Mouse (Mus musculus): ENCODE measurements around the gene Prkg1. TPM values are rescaled to one million over a fixed set of nuclear protein-coding genes. Genes with fewer than 3 reads are reported as not detected.

Gene Prkg1
- polyA plus RNA-seq, 1 experiment from 2014 or later: 8.4 TPM

DNA sequence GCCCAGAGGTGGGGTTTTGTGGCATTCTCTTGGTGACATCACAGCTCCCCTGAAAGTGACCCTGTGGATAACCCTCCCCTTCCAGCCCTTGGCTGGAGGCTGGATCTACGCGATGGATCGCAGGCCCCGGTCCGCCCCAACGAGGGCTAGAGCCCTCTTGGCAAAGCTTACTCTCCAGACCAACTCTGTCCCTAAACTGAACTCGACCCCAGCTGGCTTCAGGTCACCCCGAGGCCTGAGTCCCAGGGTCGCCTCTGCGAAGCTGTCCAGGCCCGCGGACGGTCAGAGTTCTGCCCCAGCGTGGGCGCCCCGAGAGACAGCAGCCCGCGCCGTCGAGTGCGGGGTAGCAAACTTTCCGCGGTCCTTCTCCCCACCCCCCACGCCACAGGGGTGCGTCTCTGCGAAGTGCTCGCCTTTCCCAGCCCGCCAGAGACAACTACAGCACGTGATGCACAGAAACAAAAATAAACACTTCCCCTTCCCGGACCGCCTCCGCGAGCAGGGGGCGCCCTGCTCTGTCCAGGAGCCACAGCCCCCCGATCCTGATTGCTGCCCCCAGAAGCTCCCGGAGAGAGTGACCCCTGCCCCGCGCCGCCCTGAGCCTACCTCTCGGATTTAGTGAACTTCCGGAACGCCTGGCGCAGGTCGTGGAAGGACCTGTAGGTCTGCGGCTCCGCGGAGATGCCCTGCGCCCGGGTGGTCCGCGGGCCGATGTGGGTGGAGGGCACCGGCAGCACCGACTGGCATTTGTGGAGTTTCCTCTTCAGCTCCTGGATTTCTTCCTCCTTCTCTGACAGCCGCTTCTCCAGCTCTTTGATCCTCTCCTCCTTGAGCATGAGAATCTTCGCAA is 657 bp downstream of the Prkg1 start:
- no peaks in the 10 kb centered on the region for H3K36me3 ChIP-seq
- no peaks in the 10 kb centered on the region for H3K9me3 ChIP-seq
- H3K4me1 ChIP-seq: peaks cover 25% of the 10 kb centered on the region
- 0 out of 2 replicates have a peak, but pooled peaks have one; percentile 26 for ATAC-seq (ENCODE audit: low FRiP score, low read depth)
- no peak overlapping the region for H3K27ac ChIP-seq
- H3K4me3 ChIP-seq: peak overlapping the region; percentile 57
- peak overlapping the region; percentile 96 for H3K4me2 ChIP-seq (replicated peaks)
- H3K27me3 ChIP-seq: peaks cover 72% of the 10 kb centered on the region
- peak overlapping the region; percentile 65 for H3K9ac ChIP-seq
- WGBS: under 1% methylated on average over 56 of the region's 56 CpGs

DNA sequence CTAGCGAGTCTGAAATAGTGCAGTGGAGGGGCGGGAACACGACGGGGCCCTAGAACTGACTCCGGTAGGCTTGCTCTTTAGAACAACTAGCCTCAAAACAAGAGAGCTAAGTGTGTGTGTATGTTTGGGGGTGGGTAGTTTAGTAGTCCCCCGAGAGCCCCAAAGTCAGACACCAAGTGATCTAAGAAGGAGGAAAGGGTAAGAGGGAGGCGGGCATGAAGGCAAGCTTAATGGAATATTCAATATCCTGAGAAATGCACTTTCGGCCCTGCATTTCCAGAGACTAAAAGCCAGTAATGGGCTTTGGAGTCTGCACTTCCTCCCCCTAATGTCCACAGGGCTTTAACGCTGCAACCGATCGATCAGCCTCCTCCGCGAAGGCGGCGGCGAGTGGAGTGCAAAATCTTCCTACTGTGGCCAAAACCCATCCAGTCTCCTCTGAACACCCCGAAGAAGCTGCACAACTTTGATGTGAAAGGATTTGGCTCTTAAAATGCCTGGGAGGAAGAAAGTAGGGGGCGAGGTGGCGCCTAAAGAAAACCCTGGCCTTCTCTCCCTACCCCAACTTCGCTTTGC is 1.5 kb downstream of the Prkg1 start:
- Histone ChIP-seq H3K4me3 (peak overlapping the region; percentile 57), H3K9ac (no peak overlapping the region), H3K9me3 (no peaks in the 10 kb centered on the region), H3K4me1 (peaks cover 25% of the 10 kb centered on the region), H3K27me3 (peaks cover 79% of the 10 kb centered on the region), H3K4me2 (replicated peaks) (peak overlapping the region; percentile 96), H3K36me3 (no peaks in the 10 kb centered on the region), H3K27ac (0 out of 2 replicates have a peak overlapping the region, but pooled peaks have one; percentile 6)
- ATAC-seq (ENCODE audit: low FRiP score, low read depth): no peak
- 8% methylated on average over 20 of the region's 20 CpGs for WGBS

DNA sequence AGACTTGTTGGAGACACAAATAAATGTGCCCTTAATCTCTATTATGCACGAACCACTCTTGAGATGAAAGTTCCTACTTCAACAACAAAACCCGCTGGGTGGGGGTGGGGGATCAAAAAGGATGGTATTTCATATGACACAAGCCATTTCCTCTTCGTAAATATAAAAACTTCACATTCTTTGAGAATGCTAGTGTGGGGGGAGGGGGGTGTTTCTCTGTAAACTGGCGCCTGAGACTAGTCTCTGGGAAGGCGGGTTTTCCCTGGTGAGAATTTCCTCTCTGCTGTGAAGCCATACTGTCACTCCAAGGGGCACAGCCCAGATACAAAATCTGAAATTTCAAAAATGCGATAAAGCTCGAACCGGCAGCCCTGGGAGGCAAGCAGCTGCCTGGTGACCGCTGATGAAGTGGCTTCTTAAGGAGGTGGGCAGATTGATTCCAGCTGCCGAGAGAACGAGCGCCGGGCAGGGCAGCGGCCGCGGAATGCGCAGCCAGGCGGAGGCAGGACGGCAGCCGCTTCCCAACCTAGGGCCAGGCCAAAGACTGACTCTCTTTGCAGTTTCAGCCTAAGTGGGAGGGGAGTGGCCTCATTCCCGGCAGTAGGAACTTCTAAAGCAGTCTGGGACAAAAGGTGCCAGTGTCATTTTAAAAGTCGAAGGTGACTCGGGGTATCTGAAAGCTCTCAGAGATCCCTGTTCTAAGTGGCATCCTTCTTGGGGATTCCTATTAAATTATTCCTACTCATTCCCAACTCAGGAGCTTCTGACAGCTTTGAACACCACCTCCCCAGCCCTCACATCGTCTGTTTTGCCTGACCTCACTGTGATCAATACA is 2.2 kb downstream of the Prkg1 start:
- Histone ChIP-seq H3K9ac (peak overlapping the region; percentile 45), H3K4me2 (replicated peaks) (peak overlapping the region; percentile 96), H3K27ac (0 out of 2 replicates have a peak overlapping the region, but pooled peaks have one; percentile 6), H3K27me3 (peaks cover 78% of the 10 kb centered on the region), H3K9me3 (no peaks in the 10 kb centered on the region), H3K36me3 (no peaks in the 10 kb centered on the region), H3K4me3 (peak overlapping the region; percentile 57), H3K4me1 (peaks cover 25% of the 10 kb centered on the region)
- WGBS: 1% methylated on average over 24 of the region's 24 CpGs
- peak; percentile 55; the same call in 1 of the 2 replicates for ATAC-seq (ENCODE audit: low FRiP score, low read depth)

DNA sequence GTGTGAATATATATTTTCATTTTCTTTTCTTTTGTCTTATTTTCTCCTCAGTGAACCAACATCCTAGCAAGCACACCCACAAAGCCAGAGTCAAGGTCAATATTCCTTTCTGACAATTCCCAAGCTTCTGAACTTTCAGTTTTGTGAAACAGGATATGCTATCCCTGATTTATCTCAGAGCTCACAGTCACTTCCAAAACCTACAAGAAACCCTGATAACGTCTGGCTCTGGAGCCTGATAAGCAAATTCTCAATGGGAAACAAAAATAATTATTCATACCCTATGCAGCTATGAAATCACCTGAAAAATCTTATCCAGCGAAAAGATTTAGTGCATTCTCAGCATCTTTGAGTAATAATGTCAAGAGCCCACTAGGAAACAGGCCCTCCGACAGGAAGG is 5.0 kb downstream of the Prkg1 start:
- no peaks in the 10 kb centered on the region for H3K9me3 ChIP-seq
- H3K4me1 ChIP-seq: peaks cover 28% of the 10 kb centered on the region
- no peak overlapping the region for H3K27ac ChIP-seq
- ATAC-seq (ENCODE audit: low FRiP score, low read depth): no peak
- H3K4me3 ChIP-seq: no peak overlapping the region
- WGBS: 73% methylated on average over 3 of the region's 3 CpGs
- peaks cover 67% of the 10 kb centered on the region for H3K27me3 ChIP-seq
- no peak overlapping the region for H3K9ac ChIP-seq
- H3K4me2 ChIP-seq (replicated peaks): no peak overlapping the region
- no peaks in the 10 kb centered on the region for H3K36me3 ChIP-seq

DNA sequence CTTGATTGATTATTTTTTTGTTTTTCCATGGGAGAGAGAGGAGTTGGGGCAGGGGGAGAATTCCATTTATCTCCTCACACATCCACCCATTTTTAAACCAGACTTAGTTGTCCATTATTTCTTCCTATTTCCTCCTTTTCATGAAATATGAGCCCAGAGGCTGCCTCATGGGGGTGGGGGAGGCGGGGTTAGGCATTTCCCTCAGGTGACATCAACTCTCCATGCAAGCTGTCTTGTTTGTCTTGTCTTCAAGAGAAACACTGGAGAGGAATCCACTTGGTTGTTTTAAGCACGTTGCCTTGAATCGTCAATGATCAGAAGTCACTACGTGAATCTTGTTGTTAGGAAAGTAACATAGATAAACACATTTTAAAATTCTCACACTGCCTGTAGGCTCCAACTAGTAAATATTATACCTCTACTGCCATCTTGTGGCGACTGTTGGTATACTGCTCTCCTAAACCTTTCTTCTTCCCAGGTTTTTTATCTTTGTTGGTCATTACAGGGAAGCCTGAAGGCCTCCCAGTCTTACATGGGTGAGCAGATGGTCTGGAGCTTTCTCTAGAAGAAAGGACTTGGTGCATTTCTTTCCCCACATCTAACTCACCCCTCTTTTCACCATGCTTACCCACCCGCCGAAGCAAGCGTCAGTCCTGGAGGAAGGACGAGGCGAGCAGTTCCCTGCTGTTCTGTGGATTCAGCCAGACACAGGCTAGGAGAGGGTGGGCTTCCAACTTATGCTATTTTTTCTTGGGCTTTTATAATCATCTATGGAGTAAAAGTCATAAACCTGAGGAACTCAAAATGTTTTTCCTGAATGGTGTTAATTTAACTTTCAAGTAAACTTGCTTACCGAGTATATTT is 8.7 kb downstream of the Prkg1 start:
- Histone ChIP-seq H3K4me2 (replicated peaks) (no peak overlapping the region), H3K4me3 (no peak overlapping the region), H3K27me3 (peaks cover 62% of the 10 kb centered on the region), H3K9ac (no peak overlapping the region), H3K9me3 (no peaks in the 10 kb centered on the region), H3K27ac (no peak overlapping the region), H3K4me1 (peaks cover 3% of the 10 kb centered on the region), H3K36me3 (no peaks in the 10 kb centered on the region)
- whole genome bisulfite sequencing: 41% methylated on average over 11 of the region's 11 CpGs
- ATAC-seq (ENCODE audit: low FRiP score, low read depth): peak; percentile 15; the same call in 1 of the 2 replicates

DNA sequence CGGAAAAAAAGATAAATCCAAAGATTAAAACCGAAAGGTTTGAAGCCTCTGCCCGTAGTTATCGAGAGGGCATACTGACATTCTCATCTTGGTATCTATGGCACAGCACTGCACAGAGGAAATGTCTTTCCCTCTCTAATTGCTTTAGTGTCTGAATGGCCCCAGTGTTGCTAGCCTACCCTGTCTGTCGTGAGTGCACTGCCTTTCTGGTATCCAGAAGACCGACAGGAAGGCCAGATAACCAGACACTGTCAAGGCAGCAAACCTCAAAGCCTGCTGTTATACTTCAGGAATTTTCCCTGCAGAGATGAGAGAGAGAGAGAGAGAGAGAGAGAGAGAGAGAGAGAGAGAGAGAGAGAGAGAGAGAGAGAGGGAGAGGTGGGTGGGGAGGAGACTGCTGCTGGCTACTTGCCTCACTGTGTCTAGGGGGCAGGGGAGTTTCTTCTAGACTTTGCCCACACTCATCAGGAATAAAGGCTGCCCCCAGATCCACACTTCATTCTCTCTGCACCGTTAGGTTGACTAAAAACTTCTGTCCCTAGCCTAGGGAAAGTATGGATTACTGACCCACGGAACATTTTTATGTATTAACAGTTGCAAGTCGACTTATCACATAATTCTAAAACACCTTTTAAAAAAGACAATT is 10.1 kb downstream of the Prkg1 start:
- H3K4me1 ChIP-seq: peaks cover 3% of the 10 kb centered on the region
- H3K36me3 ChIP-seq: no peaks in the 10 kb centered on the region
- H3K4me2 ChIP-seq (replicated peaks): no peak overlapping the region
- no peak overlapping the region for H3K9ac ChIP-seq
- no peak overlapping the region for H3K4me3 ChIP-seq
- H3K27me3 ChIP-seq: peaks cover 57% of the 10 kb centered on the region
- ATAC-seq (ENCODE audit: low FRiP score, low read depth): no peak
- WGBS: 56% methylated on average over 9 of the region's 9 CpGs
- no peak overlapping the region for H3K27ac ChIP-seq
- H3K9me3 ChIP-seq: no peaks in the 10 kb centered on the region

DNA sequence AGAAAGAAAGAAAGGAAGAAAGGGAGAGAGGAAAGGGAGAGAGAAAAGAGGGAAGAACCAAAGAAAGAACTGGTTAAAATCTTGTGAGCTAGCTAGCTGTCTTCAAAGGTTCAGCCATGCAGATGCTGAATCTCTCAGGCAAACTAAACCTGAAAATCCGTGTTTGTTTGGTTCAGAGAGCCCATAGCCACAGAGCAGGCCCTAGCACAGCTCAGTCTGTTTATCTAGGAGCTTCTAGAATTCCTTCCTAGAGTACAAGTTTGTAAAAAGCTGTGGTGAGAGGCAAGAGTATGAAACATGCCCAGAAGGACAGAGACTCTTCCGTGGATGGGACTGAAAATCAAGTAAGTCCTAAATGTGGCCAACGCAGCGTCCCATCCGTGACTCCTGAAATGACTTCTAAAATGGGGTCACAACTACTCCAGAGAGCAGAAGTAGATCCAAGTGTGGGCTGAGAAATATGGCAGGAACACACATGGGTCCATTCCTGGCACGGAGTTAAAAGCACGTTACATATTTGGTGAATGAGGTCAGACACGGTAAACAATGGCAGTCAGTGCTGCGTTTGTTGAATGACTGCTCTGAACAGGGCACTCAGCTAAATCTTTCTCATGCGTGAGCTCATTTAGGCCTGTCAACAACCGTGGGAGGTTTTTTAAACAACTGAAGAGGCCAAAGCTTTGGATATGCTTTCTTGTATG is 13.7 kb downstream of the Prkg1 start:
- Histone ChIP-seq H3K27ac (no peak overlapping the region), H3K27me3 (peaks cover 58% of the 10 kb centered on the region), H3K4me2 (replicated peaks) (no peak overlapping the region), H3K9me3 (no peaks in the 10 kb centered on the region), H3K36me3 (no peaks in the 10 kb centered on the region), H3K9ac (no peak overlapping the region), H3K4me1 (peaks cover 6% of the 10 kb centered on the region), H3K4me3 (no peak overlapping the region)
- ATAC-seq (ENCODE audit: low FRiP score, low read depth): no peak
- 55% methylated on average over 11 of the region's 11 CpGs for WGBS

DNA sequence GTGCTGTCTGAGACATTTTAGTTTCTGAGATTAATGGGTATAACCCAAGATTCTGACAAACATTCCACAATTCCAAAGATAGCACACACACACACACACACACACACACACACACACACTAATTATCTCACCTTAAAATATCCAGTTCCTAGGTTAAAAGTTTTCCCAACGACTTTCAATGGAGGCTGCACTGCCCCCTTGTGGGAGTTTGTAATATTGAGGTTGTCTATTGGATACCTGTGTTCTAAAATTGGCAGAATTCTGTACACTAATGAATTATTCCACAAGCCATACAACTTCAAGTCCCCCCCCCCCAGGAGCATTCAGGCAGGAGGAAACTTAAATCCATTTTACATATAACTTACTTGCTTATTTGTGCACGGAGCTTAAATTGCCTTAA is 18.2 kb downstream of the Prkg1 start:
- no peak overlapping the region for H3K4me3 ChIP-seq
- no peak overlapping the region for H3K9ac ChIP-seq
- no peaks in the 10 kb centered on the region for H3K9me3 ChIP-seq
- WGBS: 11% methylated on average over 2 of the region's 2 CpGs
- no peak overlapping the region for H3K4me2 ChIP-seq (replicated peaks)
- no peak for ATAC-seq (ENCODE audit: low FRiP score, low read depth)
- H3K4me1 ChIP-seq: peaks cover 3% of the 10 kb centered on the region; the same call in 1 of the 2 replicates
- no peaks in the 10 kb centered on the region for H3K36me3 ChIP-seq
- H3K27ac ChIP-seq: no peak overlapping the region
- H3K27me3 ChIP-seq: peaks cover 51% of the 10 kb centered on the region

DNA sequence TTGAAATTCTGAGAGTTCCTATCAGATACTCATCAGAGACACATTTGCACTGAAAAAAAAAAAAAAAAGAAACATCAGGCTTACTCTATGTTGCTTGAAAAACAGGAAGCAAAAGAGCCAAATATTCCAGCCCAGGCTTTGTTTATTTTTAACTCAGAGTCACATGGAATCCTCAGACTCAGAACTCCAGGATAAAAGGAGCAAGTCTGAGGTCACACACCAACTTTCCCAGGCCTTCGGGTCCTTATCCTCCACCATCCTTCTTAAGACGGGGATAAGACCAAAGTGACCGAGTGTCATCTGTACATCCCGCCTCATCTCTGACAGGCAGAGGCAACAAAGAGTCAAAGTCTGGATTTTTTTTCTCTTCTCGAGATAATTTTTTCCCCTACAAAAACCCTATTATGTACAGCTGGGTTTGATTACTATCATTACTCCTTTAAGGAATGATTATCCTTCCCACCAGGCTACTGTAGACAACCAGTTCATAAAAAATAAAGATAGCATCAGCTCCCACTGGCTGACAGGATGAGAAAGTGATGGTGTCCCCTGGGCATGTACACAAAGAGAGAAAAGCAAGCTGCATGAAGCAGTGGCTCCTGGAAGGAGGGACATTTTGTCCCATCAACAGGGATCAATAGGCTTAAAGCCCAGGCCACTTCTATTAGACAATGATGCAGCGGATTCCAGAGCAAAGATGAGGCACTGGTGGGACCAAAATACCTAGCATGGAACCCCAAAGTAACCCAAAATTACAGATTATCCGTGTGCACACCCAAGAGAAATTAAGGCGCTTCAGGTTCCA is 21.4 kb downstream of the Prkg1 start:
- 72% methylated on average over 8 of the region's 8 CpGs for WGBS
- Histone ChIP-seq H3K4me2 (replicated peaks) (no peak overlapping the region), H3K4me1 (0 out of 2 replicates have a peak, but pooled peaks cover 3% of the 10 kb centered on the region), H3K36me3 (no peaks in the 10 kb centered on the region), H3K27ac (no peak overlapping the region), H3K27me3 (peaks cover 36% of the 10 kb centered on the region), H3K4me3 (no peak overlapping the region), H3K9me3 (no peaks in the 10 kb centered on the region), H3K9ac (no peak overlapping the region)
- no peak for ATAC-seq (ENCODE audit: low FRiP score, low read depth)

DNA sequence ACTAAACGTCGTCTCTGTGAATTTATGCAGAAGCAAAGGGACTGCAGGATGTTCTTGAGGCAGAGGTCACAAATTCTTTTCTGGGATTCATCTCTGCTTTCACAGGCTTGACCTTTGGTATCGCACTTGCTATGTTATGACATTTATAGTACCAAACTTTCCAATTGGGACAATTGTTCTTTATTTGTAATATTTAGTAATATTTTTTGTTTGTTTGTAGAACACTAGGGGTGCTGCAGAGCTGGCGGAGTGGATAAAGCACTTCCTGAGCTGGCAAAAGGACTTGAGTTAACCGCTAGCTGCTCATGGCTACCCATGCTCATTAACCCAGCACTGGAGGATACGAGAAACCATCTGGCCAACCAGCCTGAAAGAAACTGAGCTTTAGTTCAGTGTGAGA is 49.9 kb downstream of the Prkg1 start:
- 84% methylated on average over 6 of the region's 6 CpGs for WGBS

More for the DNA sequence above, 49.9 kb downstream of the Prkg1 start:
- no peaks in the 10 kb centered on the region for H3K27me3 ChIP-seq
- H3K4me3 ChIP-seq: no peak overlapping the region
- H3K4me2 ChIP-seq (replicated peaks): no peak overlapping the region
- no peak overlapping the region for H3K9ac ChIP-seq
- no peak for ATAC-seq (ENCODE audit: low FRiP score, low read depth)
- no peaks in the 10 kb centered on the region for H3K4me1 ChIP-seq
- no peaks in the 10 kb centered on the region for H3K9me3 ChIP-seq
- H3K27ac ChIP-seq: no peak overlapping the region
- no peaks in the 10 kb centered on the region for H3K36me3 ChIP-seq
